Mouse (Mus musculus): ENCODE results near the gene Ece1.

GRCm38 (mm10) chr4:137866206-137866863, 4.3 kb downstream of the Ece1 start:
- TF ChIP-seq EP300 (IDR thresholded peaks at IDR 0.05; ENCODE audit: low read depth) (no peak), CTCF (IDR thresholded peaks at IDR 0.05; ENCODE audit: low read depth) (no peak)
